Mouse (Mus musculus): Measurements from ENCODE around the gene Suv39h1. TPM values are rescaled to one million over a fixed set of nuclear protein-coding genes. Genes with fewer than 3 reads are reported as not detected.
"Not testable (repeated sequence)": the region's sequence is repeated elsewhere in the genome, so short reads cannot be mapped to it uniquely, and the experiment has no call there.

Suv39h1 gene
- polyA plus RNA-seq, 1 experiment from 2014 or later = 53.3 TPM

DNA sequence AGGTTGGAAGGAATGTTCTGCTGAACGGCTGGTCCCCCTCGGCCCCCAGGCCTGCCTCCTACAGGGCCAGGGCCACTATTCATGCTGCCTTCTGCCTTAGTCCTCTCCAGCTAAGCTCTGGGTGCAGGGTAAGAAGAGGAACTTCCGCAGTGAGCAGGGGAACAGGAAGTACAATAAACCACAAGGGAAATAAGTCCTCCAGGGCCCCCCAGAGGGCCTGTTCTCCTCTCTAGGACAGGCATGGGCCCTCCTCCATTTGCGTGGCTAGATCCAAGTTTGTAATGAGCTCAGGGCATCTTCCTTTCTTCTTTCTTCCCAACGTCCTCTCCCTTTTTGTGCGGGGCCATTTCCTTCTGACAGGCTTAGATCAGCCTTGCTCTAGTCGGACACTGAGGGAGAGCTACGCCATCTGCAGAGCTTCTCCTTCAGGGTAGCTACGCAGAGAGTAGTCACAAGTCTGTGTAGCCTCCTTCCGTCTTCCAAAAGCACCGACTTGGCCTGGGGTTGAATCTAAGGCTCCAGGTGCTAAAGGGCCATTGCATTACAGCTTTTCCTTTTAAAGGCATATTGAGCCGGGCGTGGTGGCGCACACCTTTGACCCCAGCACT is 15.9 kb upstream of the Suv39h1 start, which contains the start of gene Was:
Was (minus strand) TSS at position 153 of the 608 bp plus-strand sequence.
- H3K4me3 ChIP-seq (replicated peaks) = no peak within 1 kb of the TSS
- H3K9me3 ChIP-seq = no peaks in the 10 kb centered on the region
- 78% methylated on average over 14 of the region's 14 CpGs for WGBS
- H3K4me2 ChIP-seq (replicated peaks) = no peak within 1 kb of the TSS
- no peak within 1 kb of the TSS for H3K9ac ChIP-seq
- no peaks in the 10 kb centered on the region for H3K4me1 ChIP-seq (replicated peaks)
- H3K27ac ChIP-seq = no peak within 1 kb of the TSS
- H3K36me3 ChIP-seq = no peaks in the 10 kb centered on the region
- no peak for ATAC-seq
- no peaks in the 10 kb centered on the region for H3K27me3 ChIP-seq (replicated peaks)

DNA sequence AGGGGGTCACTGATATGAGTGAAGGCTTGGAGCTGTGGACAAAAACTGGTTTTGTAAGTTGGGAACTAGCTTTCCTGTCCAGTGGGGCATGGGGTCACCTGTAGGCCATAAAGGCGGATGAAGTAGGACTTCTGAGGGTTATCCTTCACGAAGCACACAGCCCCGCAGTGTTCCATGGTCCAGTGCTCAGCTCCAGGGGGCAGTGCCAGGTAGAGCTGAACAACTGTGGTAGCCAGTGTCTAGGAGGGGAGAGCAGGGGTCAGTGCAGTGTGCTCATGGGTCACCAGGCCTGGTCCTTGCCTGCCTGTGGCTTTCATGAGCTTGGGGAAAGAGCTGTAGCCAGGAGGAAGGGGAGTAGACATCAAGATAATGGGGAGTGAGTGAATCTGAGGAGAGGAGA is 15.2 kb upstream of the Suv39h1 start:
- no peaks in the 10 kb centered on the region for H3K27me3 ChIP-seq (replicated peaks)
- H3K27ac ChIP-seq = no peak overlapping the region
- WGBS = 89% methylated on average over 3 of the region's 3 CpGs
- no peaks in the 10 kb centered on the region for H3K4me1 ChIP-seq (replicated peaks)
- no peaks in the 10 kb centered on the region for H3K9me3 ChIP-seq
- no peak overlapping the region for H3K9ac ChIP-seq
- H3K4me2 ChIP-seq (replicated peaks) = no peak overlapping the region
- no peaks in the 10 kb centered on the region for H3K36me3 ChIP-seq
- ATAC-seq = no peak
- H3K4me3 ChIP-seq (replicated peaks) = no peak overlapping the region

DNA sequence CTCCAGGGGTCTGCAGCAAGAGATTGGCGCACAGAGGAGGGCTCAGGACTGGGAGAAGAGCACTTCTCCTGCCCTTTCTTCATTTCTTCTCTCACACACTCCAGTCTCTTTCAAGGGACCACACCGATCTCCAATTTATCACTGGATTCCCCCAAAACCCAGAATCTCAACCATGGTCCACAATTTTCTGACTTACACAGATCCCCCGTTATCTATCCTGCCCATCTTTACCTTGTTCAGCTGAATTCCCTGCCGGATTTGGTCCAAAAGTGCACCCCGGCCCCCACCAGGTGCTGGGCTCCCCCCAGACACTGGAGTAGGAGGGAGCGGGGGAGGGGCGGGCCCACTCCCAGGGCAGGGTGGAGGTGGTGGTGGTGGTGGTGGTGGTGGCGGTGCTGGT is 11.1 kb upstream of the Suv39h1 start:
- WGBS = 83% methylated on average over 8 of the region's 8 CpGs
- no peak overlapping the region for H3K27ac ChIP-seq
- ATAC-seq = no peak
- H3K27me3 ChIP-seq (replicated peaks) = no peaks in the 10 kb centered on the region
- H3K36me3 ChIP-seq = no peaks in the 10 kb centered on the region
- no peaks in the 10 kb centered on the region for H3K4me1 ChIP-seq (replicated peaks)
- H3K9me3 ChIP-seq = no peaks in the 10 kb centered on the region
- no peak overlapping the region for H3K4me3 ChIP-seq (replicated peaks)
- no peak overlapping the region for H3K9ac ChIP-seq
- H3K4me2 ChIP-seq (replicated peaks) = no peak overlapping the region

DNA sequence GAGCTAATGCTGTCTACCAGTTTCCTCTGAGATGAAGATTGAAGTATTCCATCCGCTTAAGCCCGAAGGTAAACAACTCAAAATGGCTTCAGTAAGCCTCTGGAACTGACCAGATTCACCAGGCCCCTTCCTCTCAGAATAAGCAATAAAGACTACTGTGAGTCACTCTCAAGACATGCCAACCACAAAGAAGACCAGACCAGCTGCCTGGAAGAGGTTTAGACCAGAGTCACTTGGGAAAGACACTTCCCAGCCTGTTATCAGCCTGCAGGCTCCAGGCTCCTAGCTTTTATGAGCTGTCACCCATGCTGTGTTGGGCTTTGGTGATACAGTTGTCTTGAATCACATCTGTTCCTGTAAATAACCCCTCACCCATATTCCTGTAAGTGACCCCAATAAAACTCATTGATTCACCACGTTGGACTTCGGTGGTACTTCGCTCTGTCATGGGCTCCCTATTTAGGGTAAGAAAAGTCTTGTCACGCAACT is 10.3 kb upstream of the Suv39h1 start:
- H3K27me3 ChIP-seq (replicated peaks) = no peaks in the 10 kb centered on the region
- no peak overlapping the region for H3K4me2 ChIP-seq (replicated peaks)
- H3K27ac ChIP-seq = no peak overlapping the region
- no peak overlapping the region for H3K9ac ChIP-seq
- no peaks in the 10 kb centered on the region for H3K36me3 ChIP-seq
- WGBS = 74% methylated on average over 6 of the region's 6 CpGs
- no peak for ATAC-seq
- H3K4me1 ChIP-seq (replicated peaks) = no peaks in the 10 kb centered on the region
- no peaks in the 10 kb centered on the region for H3K9me3 ChIP-seq
- H3K4me3 ChIP-seq (replicated peaks) = no peak overlapping the region

DNA sequence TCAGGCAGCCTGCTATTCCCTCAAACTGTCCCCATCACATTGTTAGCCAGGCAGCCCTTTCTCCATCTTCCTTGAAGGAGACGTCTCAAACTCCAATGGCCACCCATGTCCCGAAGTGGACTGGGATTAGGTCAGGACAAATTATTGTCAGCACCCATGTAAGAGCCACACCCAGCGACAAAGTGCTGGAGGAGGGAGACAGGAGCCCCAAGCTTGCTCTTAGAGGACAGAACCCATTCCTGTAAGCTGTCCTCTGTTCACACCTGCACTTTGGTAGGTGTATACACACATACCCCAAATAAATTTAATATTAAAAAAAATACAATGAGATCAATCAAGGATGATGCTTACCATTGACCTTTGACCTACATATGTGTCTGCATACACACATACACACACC is 544 bp upstream of the Suv39h1 start:
- Histone ChIP-seq H3K4me3 (replicated peaks) (peak overlapping the region; percentile 56), H3K4me1 (replicated peaks) (no peaks in the 10 kb centered on the region), H3K9ac (no peak overlapping the region), H3K9me3 (no peaks in the 10 kb centered on the region), H3K27me3 (replicated peaks) (no peaks in the 10 kb centered on the region), H3K27ac (0 out of 2 replicates have a peak overlapping the region, but pooled peaks have one; percentile 17), H3K36me3 (no peaks in the 10 kb centered on the region), H3K4me2 (replicated peaks) (peak overlapping the region; percentile 55)
- 40% methylated on average over 3 of the region's 3 CpGs for WGBS
- ATAC-seq = peak; percentile 13; the same call in 1 of the 2 replicates

DNA sequence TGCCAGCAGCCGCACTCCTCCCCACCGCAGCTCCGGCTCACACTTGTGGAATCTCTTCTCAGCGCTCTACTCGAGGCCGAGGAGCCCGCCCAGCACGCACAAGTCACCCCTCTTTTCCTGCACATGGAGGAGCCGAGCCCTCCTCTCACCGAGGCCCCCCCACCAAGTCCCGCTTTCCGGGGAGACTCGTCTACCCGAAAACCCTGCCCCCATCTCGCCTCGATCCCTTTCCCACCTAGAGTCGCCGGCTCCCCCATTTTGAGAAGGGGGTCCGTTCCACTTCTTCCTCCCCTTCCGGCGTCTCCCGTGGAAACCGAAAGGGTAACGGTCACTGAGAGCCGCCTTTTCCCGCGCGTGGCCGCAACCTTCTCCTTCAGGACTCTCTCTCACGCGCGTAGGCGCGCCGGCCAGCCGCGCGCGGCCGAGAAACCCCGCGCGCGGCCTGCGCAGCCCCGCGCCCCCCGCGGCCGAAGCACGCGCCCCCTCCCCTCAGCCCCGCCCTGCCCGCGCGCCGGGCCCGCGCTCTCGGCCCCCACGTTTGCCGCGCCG is 605 bp downstream of the Suv39h1 start:
- Histone ChIP-seq H3K9ac (peak overlapping the region; percentile 66), H3K27me3 (replicated peaks) (no peaks in the 10 kb centered on the region), H3K4me3 (replicated peaks) (peak overlapping the region; percentile 56), H3K4me1 (replicated peaks) (no peaks in the 10 kb centered on the region), H3K27ac (peak overlapping the region; percentile 85), H3K36me3 (no peaks in the 10 kb centered on the region), H3K9me3 (no peaks in the 10 kb centered on the region), H3K4me2 (replicated peaks) (peak overlapping the region; percentile 46)
- ATAC-seq = peak; percentile 29
- 24% methylated on average over 62 of the region's 64 CpGs for WGBS

DNA sequence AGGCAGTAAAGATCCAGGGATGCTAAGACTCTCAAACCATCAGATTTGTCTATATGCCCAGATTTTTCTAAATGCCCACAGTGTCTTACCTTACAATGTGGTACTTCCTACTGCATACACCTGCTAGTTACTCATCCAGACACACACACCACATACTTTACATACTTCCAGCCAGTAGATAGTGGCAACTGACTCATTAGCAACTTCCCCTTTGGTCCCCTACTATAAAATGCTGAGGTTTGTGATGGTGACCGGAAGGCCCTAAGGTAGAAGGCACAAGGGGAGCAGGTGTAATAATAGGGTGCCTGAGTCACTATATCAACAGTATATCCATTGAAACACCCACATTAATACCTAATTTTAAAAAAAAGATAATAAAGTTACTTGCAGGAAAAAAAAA is 5.4 kb downstream of the Suv39h1 start:
- Histone ChIP-seq H3K9me3 (no peaks in the 10 kb centered on the region), H3K4me2 (replicated peaks) (no peak overlapping the region), H3K27me3 (replicated peaks) (no peaks in the 10 kb centered on the region), H3K27ac (no peak overlapping the region), H3K9ac (no peak overlapping the region), H3K36me3 (no peaks in the 10 kb centered on the region), H3K4me3 (replicated peaks) (no peak overlapping the region), H3K4me1 (replicated peaks) (no peaks in the 10 kb centered on the region)
- 89% methylated on average over 1 of the region's 1 CpGs for WGBS
- ATAC-seq = no peak

DNA sequence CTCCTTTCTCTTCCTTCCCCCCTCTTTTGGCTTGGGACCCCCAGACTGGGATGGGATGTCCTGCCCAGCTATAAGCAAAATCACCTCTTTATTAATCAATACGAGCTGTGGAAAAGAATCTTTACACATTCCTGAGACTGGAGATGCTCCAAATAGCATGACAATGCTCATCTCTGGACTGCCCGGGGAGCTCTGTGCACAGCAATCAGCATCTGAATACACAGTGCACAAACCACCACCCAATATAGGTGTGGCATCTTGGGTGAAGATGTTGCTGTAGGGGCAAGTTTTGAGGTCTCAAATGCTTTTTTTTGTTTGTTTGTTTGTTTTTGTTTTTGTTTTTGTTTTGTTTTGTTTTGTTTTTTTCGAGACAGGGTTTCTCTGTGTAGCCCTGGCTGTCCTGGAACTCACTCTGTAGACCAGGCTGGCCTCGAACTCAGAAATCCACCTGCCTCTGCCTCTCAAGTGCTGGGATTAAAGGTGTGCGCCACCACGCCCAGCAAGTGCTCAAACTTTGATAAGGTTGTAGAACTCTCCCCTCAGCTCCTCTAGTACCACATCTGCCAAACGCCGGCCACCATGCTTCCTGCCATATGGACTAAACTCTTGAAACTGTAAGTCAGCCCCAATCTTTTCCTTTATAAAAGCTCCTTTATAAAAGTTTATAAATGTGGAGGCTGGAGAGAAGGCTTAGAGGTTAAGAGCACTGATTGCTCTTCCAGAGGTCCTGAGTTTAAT is 23.3 kb downstream of the Suv39h1 start:
- H3K4me3 ChIP-seq (replicated peaks); H3K4me1 ChIP-seq (replicated peaks); H3K27me3 ChIP-seq (replicated peaks); ATAC-seq; H3K27ac ChIP-seq; H3K9ac ChIP-seq; H3K9me3 ChIP-seq; H3K4me2 ChIP-seq (replicated peaks); H3K36me3 ChIP-seq: not testable (repeated sequence)
- 84% methylated on average over 8 of the region's 8 CpGs for WGBS

DNA sequence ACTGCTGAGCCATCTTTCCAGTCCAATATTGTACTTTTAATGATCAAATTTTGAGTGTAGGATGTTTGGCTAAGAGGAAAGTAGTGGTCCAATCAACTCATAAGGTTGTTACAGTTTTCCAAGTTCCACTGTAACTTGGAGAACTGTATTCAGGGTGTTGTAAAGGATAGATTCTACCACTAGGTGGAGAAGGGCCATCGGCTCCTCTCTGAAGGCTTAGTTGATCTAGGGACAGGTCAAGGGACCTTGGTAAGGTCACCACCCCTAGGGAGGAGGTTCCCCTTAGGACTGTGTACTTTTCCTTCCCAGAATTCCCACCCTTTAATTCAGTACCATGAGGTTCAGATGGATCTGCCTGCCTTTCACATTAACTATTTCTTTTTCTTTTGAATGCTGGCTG is 41.6 kb downstream of the Suv39h1 start:
- ATAC-seq = no peak
- 50% methylated on average over 1 of the region's 1 CpGs for WGBS
- no peak overlapping the region for H3K4me3 ChIP-seq (replicated peaks)

DNA sequence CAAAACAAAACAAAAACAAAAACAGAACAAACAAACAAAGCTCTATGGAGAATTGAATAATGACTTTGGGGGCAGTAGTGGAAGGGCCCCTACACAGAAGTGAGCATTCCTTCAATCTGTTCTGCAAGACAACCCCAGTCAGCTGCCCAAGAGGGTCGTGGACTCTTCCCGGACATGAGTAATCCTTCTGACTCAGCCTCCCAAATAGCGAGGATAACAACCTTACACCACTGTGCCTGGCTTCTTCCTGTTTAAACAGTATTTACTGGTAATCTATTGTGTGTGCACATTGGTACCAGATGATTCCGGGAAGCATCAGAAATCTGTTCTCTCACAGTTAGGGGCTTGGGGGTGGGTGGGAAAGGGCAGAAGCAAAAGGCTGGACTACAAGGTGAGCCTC is 47.7 kb downstream of the Suv39h1 start:
- ATAC-seq = no peak
- H3K4me2 ChIP-seq (replicated peaks) = no peak overlapping the region
- no peaks in the 10 kb centered on the region for H3K27me3 ChIP-seq (replicated peaks)
- no peak overlapping the region for H3K4me3 ChIP-seq (replicated peaks)
- no peak overlapping the region for H3K27ac ChIP-seq
- H3K9me3 ChIP-seq = no peaks in the 10 kb centered on the region
- H3K9ac ChIP-seq = no peak overlapping the region
- H3K36me3 ChIP-seq = no peaks in the 10 kb centered on the region
- 56% methylated on average over 4 of the region's 4 CpGs for WGBS
- no peaks in the 10 kb centered on the region for H3K4me1 ChIP-seq (replicated peaks)

More for the DNA sequence above, 41.6 kb downstream of the Suv39h1 start:
- Histone ChIP-seq H3K9ac (no peak overlapping the region), H3K27ac (no peak overlapping the region), H3K9me3 (no peaks in the 10 kb centered on the region), H3K27me3 (replicated peaks) (no peaks in the 10 kb centered on the region), H3K4me1 (replicated peaks) (no peaks in the 10 kb centered on the region), H3K36me3 (no peaks in the 10 kb centered on the region), H3K4me2 (replicated peaks) (no peak overlapping the region)

DNA sequence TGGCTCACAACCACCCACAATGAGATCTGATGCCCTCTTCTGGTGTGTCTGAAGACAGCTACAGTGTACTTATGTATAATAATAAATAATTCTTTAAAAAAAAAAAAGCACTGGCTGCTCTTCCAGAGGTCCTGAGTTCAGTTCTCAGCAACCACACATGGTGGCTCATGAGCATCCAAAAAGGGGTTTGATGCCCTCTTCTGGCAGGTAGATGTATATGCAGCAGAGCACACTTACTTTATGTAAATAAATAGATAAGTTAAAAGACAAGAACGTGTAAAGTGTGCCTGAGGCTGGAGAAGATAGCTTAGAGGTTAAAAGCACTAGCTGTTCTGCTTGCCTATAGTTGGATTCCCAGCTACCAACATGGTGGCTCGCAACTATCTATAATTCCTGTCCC is 49.8 kb downstream of the Suv39h1 start:
- no peaks in the 10 kb centered on the region for H3K4me1 ChIP-seq (replicated peaks)
- H3K27me3 ChIP-seq (replicated peaks) = no peaks in the 10 kb centered on the region
- no peak overlapping the region for H3K27ac ChIP-seq
- no peaks in the 10 kb centered on the region for H3K36me3 ChIP-seq
- no peak overlapping the region for H3K4me3 ChIP-seq (replicated peaks)
- no peak overlapping the region for H3K4me2 ChIP-seq (replicated peaks)
- 59% methylated on average over 2 of the region's 2 CpGs for WGBS
- no peak overlapping the region for H3K9ac ChIP-seq
- no peak for ATAC-seq
- H3K9me3 ChIP-seq = no peaks in the 10 kb centered on the region

DNA sequence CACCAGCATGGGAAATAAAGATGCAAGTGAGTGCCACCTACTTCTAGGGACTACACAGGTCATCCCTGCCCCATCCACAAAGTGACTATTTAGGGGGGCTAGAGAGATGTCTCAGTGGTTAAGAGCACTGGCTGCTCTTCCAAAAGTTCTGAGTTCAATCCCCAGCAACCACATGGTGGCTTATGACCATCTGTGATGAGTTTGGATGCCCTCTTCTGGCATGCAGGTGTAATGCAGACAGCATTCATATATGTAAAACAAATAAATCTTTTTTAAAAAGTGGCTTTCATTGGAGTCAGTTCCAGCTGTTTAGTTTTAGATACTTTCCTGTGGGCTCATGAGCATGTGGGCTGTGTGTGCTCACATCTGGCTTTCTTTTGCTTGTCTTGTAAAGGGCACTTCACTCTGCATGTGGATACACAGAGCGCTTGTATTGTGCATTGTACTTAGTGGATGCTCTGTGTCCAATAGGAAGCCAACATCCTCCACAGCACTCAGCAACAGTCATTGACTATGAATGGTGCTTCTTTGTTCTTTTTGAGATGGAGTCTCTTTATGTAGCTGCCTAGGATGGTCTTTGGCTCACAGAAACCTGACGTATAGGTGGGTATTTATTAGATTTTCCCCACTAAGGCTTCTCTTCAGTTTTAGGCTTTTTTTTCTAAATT is 54.3 kb downstream of the Suv39h1 start:
- no peak for ATAC-seq
- H3K27ac ChIP-seq = no peak overlapping the region
- no peak overlapping the region for H3K4me2 ChIP-seq (replicated peaks)
- H3K9ac ChIP-seq = no peak overlapping the region
- no peaks in the 10 kb centered on the region for H3K9me3 ChIP-seq
- no peaks in the 10 kb centered on the region for H3K4me1 ChIP-seq (replicated peaks)
- no peaks in the 10 kb centered on the region for H3K36me3 ChIP-seq
- no peaks in the 10 kb centered on the region for H3K27me3 ChIP-seq (replicated peaks)
- 81% methylated on average over 2 of the region's 2 CpGs for WGBS
- no peak overlapping the region for H3K4me3 ChIP-seq (replicated peaks)

All from intestine, embryonic 15.5 days (tissue).